Mouse (Mus musculus) liver, postnatal 0 days (tissue): ENCODE data around the gene Samd1. TPM values are rescaled to one million over a fixed set of nuclear protein-coding genes. Genes with fewer than 3 reads are reported as not detected.

ENCODE experiments used
- ATAC-seq: fragments of 200-750 bp; cut with Nextera tagmentation; 2 replicates; pipeline ENCODE4 v1.8.0; 2017; ENCODE audit warnings: mild to moderate bottlenecking, moderate library complexity
- DNase-seq: peaks from one replicate; pipeline ENCODE4 v3.0.0-alpha.2; 2016
- H3K27ac ChIP-seq: fragments of 300-500 bp; sonication (generic); 2 replicates; pipeline ENCODE4 v1.5.1; 2014; ENCODE audit warnings: antibody characterized with exemption, moderate library complexity, mild to moderate bottlenecking, low read depth
- H3K27me3 ChIP-seq: fragments of 300-500 bp; sonication (generic); 2 replicates; pipeline ENCODE4 v1.6.1; 2014; ENCODE audit warnings: low read length, control low read depth, mixed read lengths; ENCODE audit not compliant: insufficient read depth
- H3K36me3 ChIP-seq: fragments of 300-500 bp; sonication (generic); replicated peaks from 2 replicates; pipeline ENCODE4 v1.6.1; 2014; ENCODE audit warnings: mild to moderate bottlenecking, control low read depth, low read length, moderate library complexity, mixed read lengths; ENCODE audit not compliant: insufficient read depth
- H3K4me1 ChIP-seq: fragments of 300-500 bp; sonication (generic); 2 replicates; pipeline ENCODE4 v1.6.1; 2014; ENCODE audit warnings: antibody characterized with exemption, mild to moderate bottlenecking, control low read depth; ENCODE audit not compliant: insufficient read depth
- H3K4me2 ChIP-seq: fragments of 300-500 bp; sonication (generic); 2 replicates; pipeline ENCODE4 v1.6.1; 2014; ENCODE audit warnings: low read depth, mild to moderate bottlenecking, low read length, moderate library complexity, mixed read lengths
- H3K4me3 ChIP-seq: fragments of 300-500 bp; sonication (generic); 2 replicates; pipeline ENCODE4 v1.5.1; 2014; ENCODE audit warnings: low read depth, low read length
- H3K9ac ChIP-seq: fragments of 300-500 bp; sonication (generic); replicated peaks from 2 replicates; pipeline ENCODE4 v1.6.1; 2014; ENCODE audit warnings: mild to moderate bottlenecking, moderate library complexity
- H3K9me3 ChIP-seq: fragments of 300-500 bp; sonication (generic); 2 replicates; pipeline ENCODE4 v1.6.1; 2016; ENCODE audit warnings: mild to moderate bottlenecking, control low read depth, low read length, mixed read lengths
- CTCF ChIP-seq: sonication (generic); IDR thresholded peaks from 2 replicates; pipeline ENCODE4 v1.5.1; 2016; ENCODE audit warnings: antibody characterized with exemption, low read depth
- EP300 ChIP-seq: IDR thresholded peaks from 2 replicates; pipeline ENCODE4 v1.6.1; 2016; ENCODE audit warnings: antibody characterized with exemption, low read depth, mild to moderate bottlenecking
- WGBS: fragments of 180-500 bp; shearing (Covaris S2); extraction: QIAGEN DNeasy Blood & Tissue Kit; methylation state at CpG from one replicate; pipeline ENCODE4 v1.1.7; 2014; ENCODE audit not compliant: insufficient replicate concordance; 5-methylcytosine and 5-hydroxymethylcytosine counted together
- polyA plus RNA-seq: library from polyadenylated mRNA; unstranded; fragments of >200 nt; fragmentation: Nextera tagmentation; extraction: Ambion mirVana; gene quantifications from 2 replicates; pipeline ENCODE4 v1.2.1, GENCODE M21; 2015

Gene Samd1
- polyA plus RNA-seq, 1 experiment from 2014 or later = 3.5 TPM

- Histone ChIP-seq H3K9me3 (no peaks in the 10 kb centered on the region), H3K4me1 (peaks cover 4% of the 10 kb centered on the region), H3K27me3 (peaks cover 55% of the 10 kb centered on the region), H3K4me2 (no peak overlapping the region), H3K27ac (no peak overlapping the region), H3K4me3 (no peak overlapping the region), H3K36me3 (no peaks in the 10 kb centered on the region), H3K9ac (no peak overlapping the region)
- ATAC-seq (no peak), DNase-seq (no peak)
- no peak for TF ChIP-seq CTCF
- TF ChIP-seq EP300 = no peak
- 24% methylated on average over 5 of the region's 5 CpGs for WGBS
These were observed 25.6 kb downstream of the Samd1 start for GRCm38 (mm10) chr8:84023085-84023484.

- ATAC-seq (no peak), DNase-seq (no peak)
- TF ChIP-seq CTCF (no peak), EP300 (no peak)
- Histone ChIP-seq H3K9me3 (no peaks in the 10 kb centered on the region), H3K4me2 (no peak overlapping the region), H3K27me3 (peaks cover 61% of the 10 kb centered on the region), H3K36me3 (no peaks in the 10 kb centered on the region), H3K27ac (no peak overlapping the region), H3K9ac (no peak overlapping the region), H3K4me1 (peaks cover 4% of the 10 kb centered on the region), H3K4me3 (no peak overlapping the region)
- WGBS = 65% methylated on average over 1 of the region's 1 CpGs
These were observed 26.2 kb downstream of the Samd1 start for GRCm38 (mm10) chr8:84023631-84024030.

- no peak for TF ChIP-seq EP300
- peak; percentile 79 for TF ChIP-seq CTCF
- H3K27ac ChIP-seq = no peak overlapping the region
- no peak for ATAC-seq
- peaks cover 61% of the 10 kb centered on the region for H3K27me3 ChIP-seq
- no peaks in the 10 kb centered on the region for H3K9me3 ChIP-seq
- H3K36me3 ChIP-seq = no peaks in the 10 kb centered on the region
- H3K4me3 ChIP-seq = no peak overlapping the region
- H3K9ac ChIP-seq = no peak overlapping the region
- DNase-seq = peak; percentile 75
- no peak overlapping the region for H3K4me2 ChIP-seq
- WGBS = 11% methylated on average over 10 of the region's 10 CpGs
- peaks cover 4% of the 10 kb centered on the region for H3K4me1 ChIP-seq
These were observed 26.7 kb downstream of the Samd1 start for GRCm38 (mm10) chr8:84024171-84024570.

- no peaks in the 10 kb centered on the region for H3K36me3 ChIP-seq
- peaks cover 52% of the 10 kb centered on the region for H3K27me3 ChIP-seq
- 0 out of 2 replicates have a peak, but pooled peaks have one; percentile 8 for ATAC-seq
- DNase-seq = peak; percentile 48
- peak overlapping the region; percentile 62 for H3K4me2 ChIP-seq
- H3K27ac ChIP-seq = no peak overlapping the region
- no peaks in the 10 kb centered on the region for H3K9me3 ChIP-seq
- peaks cover 4% of the 10 kb centered on the region for H3K4me1 ChIP-seq
- H3K9ac ChIP-seq = no peak overlapping the region
- TF ChIP-seq EP300 (no peak), CTCF (no peak)
- H3K4me3 ChIP-seq = peak overlapping the region; percentile 35
- WGBS = 2% methylated on average over 41 of the region's 41 CpGs
These were observed 28.4 kb downstream of the Samd1 start for GRCm38 (mm10) chr8:84025863-84026262.

- DNase-seq (peak; percentile 42), ATAC-seq (no peak)
- H3K27me3 ChIP-seq = peaks cover 43% of the 10 kb centered on the region
- H3K27ac ChIP-seq = no peak overlapping the region
- H3K4me2 ChIP-seq = no peak overlapping the region
- TF ChIP-seq CTCF = no peak
- TF ChIP-seq EP300 = no peak
- H3K4me3 ChIP-seq = no peak overlapping the region
- no peaks in the 10 kb centered on the region for H3K9me3 ChIP-seq
- WGBS = 14% methylated on average over 10 of the region's 10 CpGs
- no peaks in the 10 kb centered on the region for H3K36me3 ChIP-seq
- peaks cover 4% of the 10 kb centered on the region for H3K4me1 ChIP-seq
- no peak overlapping the region for H3K9ac ChIP-seq
These were observed 30.0 kb downstream of the Samd1 start for GRCm38 (mm10) chr8:84027449-84027848.

GRCm38 (mm10) chr8:84029272-84029671, 31.8 kb downstream of the Samd1 start:
- TF ChIP-seq EP300 (no peak), CTCF (no peak)
- no peak for ATAC-seq
- no peaks in the 10 kb centered on the region for H3K36me3 ChIP-seq

GRCm38 (mm10) chr8:84032777-84033176, 35.3 kb downstream of the Samd1 start:
- WGBS = 70% methylated on average over 4 of the region's 4 CpGs
- TF ChIP-seq CTCF = no peak
- no peak for TF ChIP-seq EP300
- no peak for DNase-seq

More at GRCm38 (mm10) chr8:84029272-84029671, 31.8 kb downstream of the Samd1 start:
- Histone ChIP-seq H3K27ac (no peak overlapping the region), H3K4me2 (no peak overlapping the region), H3K27me3 (peaks cover 40% of the 10 kb centered on the region), H3K9ac (no peak overlapping the region), H3K4me3 (no peak overlapping the region), H3K4me1 (peaks cover 4% of the 10 kb centered on the region), H3K9me3 (no peaks in the 10 kb centered on the region)
- WGBS = 68% methylated on average over 5 of the region's 5 CpGs
- DNase-seq = no peak

More at GRCm38 (mm10) chr8:84032777-84033176, 35.3 kb downstream of the Samd1 start:
- no peak overlapping the region for H3K9ac ChIP-seq
- no peaks in the 10 kb centered on the region for H3K9me3 ChIP-seq
- no peak overlapping the region for H3K4me3 ChIP-seq
- ATAC-seq = no peak
- H3K27me3 ChIP-seq = peaks cover 9% of the 10 kb centered on the region
- H3K36me3 ChIP-seq = no peaks in the 10 kb centered on the region
- H3K4me2 ChIP-seq = no peak overlapping the region
- H3K4me1 ChIP-seq = no peaks in the 10 kb centered on the region
- H3K27ac ChIP-seq = no peak overlapping the region
